Mouse (Mus musculus) erythroid progenitor cell, adult 5-6 weeks (primary cell): Measurements from ENCODE around the gene Hdlbp. TPM values are rescaled to one million over a fixed set of nuclear protein-coding genes. Genes with fewer than 3 reads are reported as not detected.
"Not testable (repeated sequence)": the region's sequence is repeated elsewhere in the genome, so short reads cannot be mapped to it uniquely, and the experiment has no call there.

Source experiments
- ATAC-seq: replicated peaks from 2 replicates; pipeline ENCODE4 v1.8.0; 2016; ENCODE audit warnings: moderate number of reproducible peaks, mild to moderate bottlenecking, moderate TSS enrichment, inconsistent platforms; ENCODE audit not compliant: poor library complexity, low FRiP score, severe bottlenecking
- total RNA-seq, 2 experiments: library from RNA; stranded (forward) in 1 of 2; stranded (reverse) in 1 of 2; fragments of 150-400 nt in 1 of 2; fragments of 186-747, 209-891 nt in 1 of 2; gene quantifications; 2 replicates each; pipeline versions ENCODE4 v1.2.3 to v1.2.4; 2015 to 2017; ENCODE audit warnings: low replicate concordance in 2 of 2

The Hdlbp gene
- total RNA-seq, 2 experiments from 2014 or later = 40.5 to 65.8 TPM

DNA sequence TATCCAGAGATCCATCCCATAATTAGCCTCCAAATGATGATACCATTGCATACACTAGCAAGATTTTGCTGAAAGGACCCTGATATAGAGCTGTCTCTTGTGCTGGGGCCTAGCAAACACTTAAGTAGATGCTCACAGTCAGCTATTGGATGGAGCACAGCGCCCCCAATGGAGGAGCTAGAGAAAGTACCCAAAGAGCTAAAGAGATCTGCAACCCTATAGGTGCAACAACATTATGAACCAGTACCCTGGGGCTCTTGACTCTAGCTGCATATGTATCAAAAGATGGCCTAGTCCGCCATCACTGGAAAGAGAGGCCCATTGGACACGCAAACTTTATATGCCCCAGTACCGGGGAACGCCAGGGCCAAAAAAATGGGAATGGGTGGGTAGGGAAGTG, 28.5 kb downstream of the Hdlbp start:
- not testable (repeated sequence) for ATAC-seq

DNA sequence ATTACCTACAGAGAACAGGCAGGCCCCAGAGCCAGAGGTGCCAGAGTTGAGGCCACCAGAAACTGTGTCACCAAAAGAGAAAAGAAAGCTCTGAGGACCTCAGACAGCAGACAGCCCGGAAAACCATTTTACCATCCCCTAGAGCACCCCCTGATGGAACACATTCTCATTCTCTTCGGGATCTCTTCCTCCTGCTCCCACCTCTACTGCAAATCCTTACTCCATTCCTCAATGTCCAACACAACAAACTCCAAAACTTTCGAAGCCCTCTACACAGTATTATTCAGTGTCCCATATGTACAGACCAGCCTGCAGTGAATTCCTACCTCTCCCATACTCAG, 32.8 kb downstream of the Hdlbp start:
- peak; percentile 37 for ATAC-seq

DNA sequence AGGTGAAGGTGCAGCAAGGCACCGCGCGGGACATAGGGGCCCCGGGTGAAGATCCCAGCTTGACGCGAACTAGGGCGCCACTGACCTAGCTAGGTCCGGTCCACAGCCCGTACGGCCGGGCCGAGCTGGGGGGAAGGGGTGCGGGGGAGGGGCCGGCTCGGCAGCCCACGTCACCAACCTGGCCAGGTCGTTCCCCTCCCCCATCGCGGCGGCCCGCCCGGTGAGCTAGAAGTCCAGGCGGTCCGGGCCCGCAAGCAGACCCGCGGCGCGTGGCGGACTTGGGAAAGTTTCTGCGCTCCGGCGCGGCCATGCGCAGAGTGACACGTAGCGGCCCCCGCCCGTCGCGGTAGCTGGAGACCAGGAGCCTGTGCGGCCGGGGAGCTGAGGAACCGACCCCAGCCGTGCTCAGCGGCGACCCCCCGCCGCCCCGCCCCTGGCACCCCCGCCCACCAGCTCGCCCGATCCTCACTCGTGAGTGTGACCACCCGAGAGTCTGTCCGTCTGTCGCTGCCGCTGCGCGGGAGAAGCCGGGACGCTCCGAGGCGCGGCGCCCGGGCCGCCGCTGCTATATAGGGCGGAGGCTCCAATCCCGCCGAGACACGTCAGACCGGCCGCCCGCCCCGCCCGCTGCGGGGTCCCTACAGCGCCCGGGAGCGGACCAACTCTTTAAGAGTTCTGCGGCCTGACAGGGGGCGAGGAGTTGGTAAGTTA, 33.3 kb downstream of the Hdlbp start:
- ATAC-seq = peak; percentile 89

- ATAC-seq = peak; percentile 83
These were observed 34.1 kb downstream of the Hdlbp start for GRCm38 (mm10) chr1:93444405-93445110.

- ATAC-seq = no peak
These were observed 39.3 kb downstream of the Hdlbp start for GRCm38 (mm10) chr1:93439321-93439720.

DNA sequence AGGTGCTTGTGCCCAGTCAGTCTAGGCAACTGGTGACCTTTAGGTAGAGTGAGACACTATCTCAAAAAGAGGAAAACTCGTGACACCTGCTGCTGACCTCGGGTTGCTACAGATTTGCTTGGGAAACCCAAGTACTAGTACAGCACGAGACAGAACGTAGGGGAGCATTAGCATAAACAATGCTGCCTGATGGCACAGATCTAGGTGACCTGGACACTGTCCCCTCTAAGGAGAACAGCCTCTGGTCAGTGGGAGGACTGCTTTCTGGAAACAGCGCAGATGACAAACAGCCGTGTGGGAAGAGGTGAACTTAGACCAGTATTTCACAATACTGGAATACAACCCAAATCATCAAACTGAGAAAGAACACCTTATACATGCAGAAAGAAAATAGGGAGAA, 46.5 kb downstream of the Hdlbp start:
- ATAC-seq = no peak

DNA sequence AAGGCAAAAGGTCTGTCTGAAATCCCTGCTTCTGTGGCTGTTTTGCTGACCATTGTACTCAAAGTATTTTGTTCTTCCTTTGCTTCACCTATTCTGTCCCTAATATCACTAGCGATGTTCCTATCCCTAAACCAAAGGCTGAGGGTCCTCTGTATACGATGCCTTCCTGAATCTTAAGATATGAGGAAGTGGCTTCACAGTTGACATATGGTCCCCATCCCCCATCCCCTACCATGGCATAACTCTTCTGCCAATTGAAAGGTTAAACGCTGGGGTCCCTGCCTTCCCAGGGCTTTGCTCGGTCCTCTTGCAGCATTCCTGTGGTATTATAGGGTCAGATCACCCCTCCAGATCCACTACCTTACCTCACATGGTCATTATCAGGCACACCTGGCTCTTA, 75.2 kb downstream of the Hdlbp start:
- no peak for ATAC-seq

GRCm38 (mm10) chr1:93401191-93402052, 77.2 kb downstream of the Hdlbp start:
- no peak for ATAC-seq

DNA sequence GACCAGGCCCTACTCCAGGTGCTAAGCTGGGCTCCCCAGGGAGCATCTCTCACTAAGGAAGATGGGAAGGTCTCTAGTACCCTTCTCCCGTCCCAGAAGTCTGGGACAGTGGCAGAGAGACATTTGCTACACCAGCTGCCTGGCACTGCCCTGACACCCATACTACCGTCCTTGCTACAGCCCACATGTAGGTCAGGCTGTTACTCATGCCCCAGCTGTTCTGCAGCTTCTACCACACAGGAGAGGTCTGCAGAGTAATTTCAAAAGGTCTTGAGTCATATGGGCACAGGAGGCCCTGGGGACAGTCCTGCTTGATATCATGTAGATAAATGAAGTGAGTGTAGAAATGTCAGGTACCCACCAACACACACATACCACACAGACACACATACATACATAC, 89.7 kb downstream of the Hdlbp start:
- no peak for ATAC-seq

GRCm38 (mm10) chr1:93387198-93387597, 91.4 kb downstream of the Hdlbp start:
- ATAC-seq = no peak

DNA sequence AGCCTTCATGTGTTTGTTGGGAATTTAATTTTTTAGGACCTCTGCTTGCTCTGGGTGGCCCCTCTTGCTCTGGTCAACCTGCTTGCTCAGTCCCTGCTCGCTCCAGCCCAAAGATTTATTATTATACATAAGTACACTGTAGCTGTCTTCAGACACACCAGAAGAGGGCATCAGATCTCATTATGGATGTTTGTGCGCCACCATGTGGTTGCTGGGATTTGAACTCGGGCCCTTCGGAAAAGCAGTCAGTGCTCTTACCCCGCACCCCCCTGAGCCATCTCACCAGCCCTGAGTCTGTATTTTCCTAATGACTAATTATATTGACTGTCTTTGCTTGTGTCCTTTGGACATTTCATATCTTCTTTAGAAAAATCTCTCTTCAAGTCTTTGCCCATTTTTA, 99.5 kb downstream of the Hdlbp start:
- no peak for ATAC-seq

DNA sequence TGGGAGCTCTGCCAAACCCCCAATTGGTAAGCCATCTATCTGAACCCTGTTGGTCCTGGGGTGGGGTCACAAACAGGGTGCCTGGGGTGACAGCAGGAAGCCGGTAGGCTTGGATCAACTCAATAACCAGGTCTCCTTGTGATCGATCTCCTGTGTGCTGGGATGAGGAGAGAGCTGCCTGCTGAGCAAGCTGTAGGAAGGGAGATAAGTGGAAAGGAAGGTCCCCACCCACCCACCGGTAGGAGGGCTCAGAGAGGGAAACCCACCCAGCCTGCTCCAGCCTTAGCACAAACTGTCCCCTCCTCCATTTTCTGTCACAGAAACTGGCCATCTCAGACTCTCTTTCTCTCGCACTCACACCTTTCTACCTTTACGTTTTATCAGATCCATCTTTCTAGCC, 101.3 kb downstream of the Hdlbp start:
- no peak for ATAC-seq

GRCm38 (mm10) chr1:93373665-93374064, 105.0 kb downstream of the Hdlbp start, which contains the start of gene Ano7:
TSS of gene Ano7 (plus strand) at chr1:93373930.
- ATAC-seq = no peak

DNA sequence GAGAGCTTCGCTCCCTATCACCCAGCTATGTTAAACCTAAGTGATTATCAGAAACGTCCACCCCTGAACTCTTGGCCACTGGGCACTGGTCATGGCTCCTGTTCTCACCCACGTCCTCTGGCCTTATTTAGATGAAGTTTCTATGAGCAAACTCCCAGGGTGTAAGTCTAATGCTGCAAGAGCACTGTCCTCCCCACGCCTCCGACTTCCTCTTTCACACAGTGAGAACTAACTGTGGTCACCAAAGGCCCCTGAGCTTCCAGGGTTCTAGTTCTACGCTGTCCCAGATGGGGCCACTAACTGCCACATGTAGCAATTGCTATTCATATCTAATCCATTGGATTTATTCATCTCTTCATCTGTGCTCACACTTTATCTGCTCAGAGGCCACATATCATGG, 113.0 kb downstream of the Hdlbp start:
- ATAC-seq = no peak

- ATAC-seq = no peak
These were observed 116.0 kb downstream of the Hdlbp start for GRCm38 (mm10) chr1:93362661-93363060.

Other genes starting within 250 kb of the Hdlbp start
- 1.3 TPM in 1 of 2 replicates, not detected in the other for gene Sned1, start 243.0 kb downstream of the Hdlbp start, total RNA-seq (2015; ENCODE audit: low replicate concordance)
- 0.61 TPM in 1 of 2 replicates, not detected in the other for gene Sned1, start 243.0 kb downstream of the Hdlbp start, total RNA-seq (2017; ENCODE audit: low replicate concordance)
- gene Mterf4, start 172.9 kb downstream of the Hdlbp start, total RNA-seq (2015; ENCODE audit: low replicate concordance) = 3.8 and 9.7 TPM in 2 replicates
- gene Mterf4, start 172.9 kb downstream of the Hdlbp start, total RNA-seq (2017; ENCODE audit: low replicate concordance) = 4.8 and 7.6 TPM in 2 replicates
- 17.6 and 24.5 TPM in 2 replicates for gene Ppp1r7, start 136.0 kb downstream of the Hdlbp start, total RNA-seq (2015; ENCODE audit: low replicate concordance)
- 13.2 and 23.0 TPM in 2 replicates for gene Ppp1r7, start 136.0 kb downstream of the Hdlbp start, total RNA-seq (2017; ENCODE audit: low replicate concordance)
- gene Pask, start 135.3 kb downstream of the Hdlbp start, total RNA-seq (2015; ENCODE audit: low replicate concordance) = 20.2 and 22.2 TPM in 2 replicates
- gene Pask, start 135.3 kb downstream of the Hdlbp start, total RNA-seq (2017; ENCODE audit: low replicate concordance) = 29.4 and 40.1 TPM in 2 replicates
- gene Ano7, start 104.9 kb downstream of the Hdlbp start, total RNA-seq (2015; ENCODE audit: low replicate concordance) = not detected in 2 replicates
- not detected in 2 replicates for gene Ano7, start 104.9 kb downstream of the Hdlbp start, total RNA-seq (2017; ENCODE audit: low replicate concordance)
- not detected in 2 replicates for gene Farp2, start 33.3 kb upstream of the Hdlbp start, total RNA-seq (2015; ENCODE audit: low replicate concordance)
- 0.64 and 1.5 TPM in 2 replicates for gene Farp2, start 33.3 kb upstream of the Hdlbp start, total RNA-seq (2017; ENCODE audit: low replicate concordance)
- gene Stk25, start 179.8 kb upstream of the Hdlbp start, total RNA-seq (2015; ENCODE audit: low replicate concordance) = 28.5 and 36.5 TPM in 2 replicates
- 33.5 and 52.2 TPM in 2 replicates for gene Stk25, start 179.8 kb upstream of the Hdlbp start, total RNA-seq (2017; ENCODE audit: low replicate concordance)
- not detected in 2 replicates for gene Bok, start 206.8 kb upstream of the Hdlbp start, total RNA-seq (2015; ENCODE audit: low replicate concordance)
- not detected in 2 replicates for gene Bok, start 206.8 kb upstream of the Hdlbp start, total RNA-seq (2017; ENCODE audit: low replicate concordance)